Mouse (Mus musculus): Measurements from ENCODE around the gene Lgr6.
A peak's percentile ranks its signal among the peaks of the same experiment; 100 is the strongest.
"Not testable (repeated sequence)": the region's sequence is repeated elsewhere in the genome, so short reads cannot be mapped to it uniquely, and the experiment has no call there.

Gene Lgr6

DNA sequence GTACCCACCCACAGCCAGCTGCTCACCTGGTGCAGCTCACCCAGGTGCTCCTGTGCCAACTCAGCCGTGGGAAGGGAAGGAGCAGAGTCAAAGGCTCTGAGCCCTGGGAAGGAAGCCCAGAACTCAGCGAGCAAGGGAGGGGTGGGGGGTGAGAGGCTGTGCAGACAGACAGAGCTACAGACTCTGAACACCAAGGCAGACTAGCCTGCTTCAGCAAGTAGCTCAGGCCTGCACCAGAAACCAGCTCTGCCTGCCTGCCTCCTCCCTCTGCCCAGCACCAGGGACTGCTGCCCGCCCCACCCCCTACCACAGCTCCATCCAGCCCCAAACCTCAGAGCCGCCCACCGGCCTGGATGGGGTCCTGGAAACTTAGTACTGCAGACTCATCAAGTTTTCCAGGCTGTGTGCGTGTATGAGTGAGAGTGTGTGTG is 22.9 kb upstream of the Lgr6 start:
- no peak for DNase-seq

DNA sequence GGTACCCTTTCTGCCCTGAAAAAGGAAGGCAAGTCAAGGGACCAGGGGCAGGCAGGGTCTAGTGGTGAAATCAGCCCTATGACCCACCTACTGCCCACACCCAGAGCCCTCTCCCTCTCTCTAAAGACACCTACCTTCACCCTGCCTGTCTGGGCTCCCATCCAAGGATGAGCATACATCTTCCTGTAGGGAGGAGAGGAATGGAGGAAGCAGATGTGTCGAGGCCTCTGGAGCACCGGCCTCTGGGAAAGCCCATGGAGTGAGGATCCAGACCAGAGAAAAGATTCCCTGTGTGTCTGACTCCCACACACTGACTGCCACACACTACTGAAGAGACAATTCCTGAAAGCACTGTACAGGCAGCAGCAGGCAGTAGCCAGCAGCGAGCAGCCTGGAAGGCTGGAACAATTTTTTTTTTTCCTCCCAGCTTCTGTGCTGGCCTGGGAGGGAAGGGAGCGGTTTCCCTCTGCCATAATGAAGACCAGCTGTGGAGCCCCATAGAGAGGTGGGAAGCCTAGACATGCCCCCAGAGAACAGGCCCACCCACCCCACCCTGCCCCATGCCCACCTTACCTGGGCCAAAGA is 21.5 kb upstream of the Lgr6 start:
- no peak for DNase-seq

DNA sequence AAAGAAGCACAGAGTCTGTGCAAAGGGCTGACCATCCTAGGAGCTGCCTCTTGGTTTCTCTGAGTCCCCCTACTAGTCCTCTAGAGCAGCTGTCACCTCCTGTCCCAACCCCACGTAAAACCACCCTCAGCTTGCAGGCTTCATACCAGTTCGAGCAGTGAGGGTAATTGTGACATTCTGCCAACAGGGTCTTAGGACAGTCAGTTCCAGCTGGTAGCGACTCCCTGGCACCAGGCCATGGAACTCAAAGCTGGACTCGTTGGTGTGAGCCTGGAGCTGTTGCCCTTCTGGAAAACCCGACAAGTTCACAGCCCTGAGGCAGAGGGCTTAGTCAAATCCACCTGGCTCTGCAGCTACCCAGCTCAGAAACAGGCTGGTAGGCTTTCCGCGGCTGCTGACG is 20.9 kb upstream of the Lgr6 start:
- peak; percentile 62 to 80 for DNase-seq

DNA sequence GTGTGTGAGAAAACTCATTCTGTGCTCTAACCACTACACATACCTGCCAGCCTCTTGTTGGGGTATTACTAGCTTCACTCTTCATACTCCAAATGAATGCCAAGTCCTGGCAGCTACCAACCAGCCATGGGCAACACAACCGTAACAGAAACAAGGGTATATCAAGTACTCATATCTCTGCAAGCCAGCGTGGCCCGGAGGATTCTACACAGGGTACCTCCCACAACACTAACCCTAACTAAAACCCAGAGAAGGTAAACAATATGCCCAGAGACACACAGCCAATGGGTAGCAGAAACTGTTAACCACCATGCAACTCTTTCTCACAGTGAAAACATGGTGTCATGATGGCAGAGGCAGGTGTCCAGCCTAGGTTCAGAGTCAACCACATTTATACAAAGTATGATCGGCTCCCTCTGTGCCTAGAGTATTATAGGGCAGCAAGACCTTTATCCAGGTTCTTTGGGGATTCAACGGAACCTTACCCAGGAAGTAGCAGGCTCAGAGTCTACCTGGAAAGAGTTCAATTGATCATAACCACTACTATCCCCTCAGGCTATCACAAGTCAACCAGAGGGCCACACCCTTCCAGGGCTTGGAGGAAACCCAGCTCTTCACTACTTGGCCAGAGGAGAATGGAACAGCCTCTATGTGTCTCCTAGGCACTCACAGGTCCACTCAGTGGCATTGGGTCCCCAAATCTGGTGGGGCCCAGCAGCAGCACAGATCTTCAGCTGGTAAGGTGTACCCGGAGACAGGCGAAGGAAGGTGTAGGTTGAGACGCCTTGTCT is 19.7 kb upstream of the Lgr6 start:
- DNase-seq = no peak

DNA sequence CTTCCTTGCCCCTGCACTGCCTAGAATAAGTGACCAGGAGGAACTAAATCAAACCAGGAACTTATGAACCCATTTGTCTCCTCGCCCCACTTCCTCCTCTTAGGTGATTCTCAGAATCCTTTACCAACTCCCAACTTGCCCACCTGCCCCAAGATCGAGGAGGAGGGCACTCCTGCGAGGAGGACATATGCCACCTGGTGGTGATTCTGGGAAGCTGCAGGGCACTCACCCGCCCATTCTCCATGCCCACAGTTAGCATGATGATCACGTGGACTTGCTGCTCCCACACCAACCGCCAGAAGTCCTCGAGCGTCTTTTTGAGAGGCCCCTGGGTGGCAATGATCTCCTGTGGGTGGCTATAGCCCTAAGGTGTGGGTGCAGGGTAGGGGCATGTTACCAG is 7.6 kb upstream of the Lgr6 start:
- peak; percentile 75 to 77 for DNase-seq

DNA sequence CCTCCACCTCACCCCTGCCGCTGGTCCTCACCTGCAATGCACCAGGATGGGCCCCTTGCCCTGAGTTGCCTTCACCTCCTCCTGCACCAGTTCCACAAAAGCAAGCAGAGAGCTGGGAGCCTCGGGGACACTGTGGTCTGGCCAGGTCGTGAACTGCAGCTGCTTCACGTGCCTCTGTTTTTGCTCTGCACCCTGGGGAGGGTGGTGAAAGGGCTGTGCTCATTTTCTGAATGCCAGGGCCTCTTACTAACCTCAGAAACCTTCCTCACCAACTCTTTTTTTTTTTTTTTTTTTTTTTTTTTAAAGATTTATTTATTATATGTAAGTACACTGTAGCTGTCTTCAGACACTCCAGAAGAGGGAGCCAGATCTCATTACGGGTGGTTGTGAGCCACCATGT is 6.2 kb upstream of the Lgr6 start:
- DNase-seq = not testable (repeated sequence)

DNA sequence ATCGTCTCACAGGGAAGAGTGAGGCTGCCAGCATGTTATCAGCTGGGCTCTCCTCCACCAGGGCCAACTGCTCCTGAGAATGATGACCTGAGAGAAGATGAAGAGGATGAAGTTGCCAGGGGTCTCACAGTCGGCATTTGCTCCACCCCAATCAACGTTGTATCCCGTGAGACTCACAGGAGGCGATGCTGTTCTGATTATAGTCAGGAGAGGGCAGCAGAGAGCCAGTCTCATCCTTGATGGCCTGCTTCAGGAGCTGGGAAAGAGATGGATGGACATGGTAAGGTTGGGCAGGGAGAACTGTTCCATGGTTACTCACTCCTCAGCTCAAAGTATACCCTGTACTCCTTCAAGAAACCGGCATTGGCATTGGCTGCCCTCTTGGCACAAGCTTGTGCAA is 5.0 kb upstream of the Lgr6 start:
- DNase-seq = peak; percentile 87 to 92

DNA sequence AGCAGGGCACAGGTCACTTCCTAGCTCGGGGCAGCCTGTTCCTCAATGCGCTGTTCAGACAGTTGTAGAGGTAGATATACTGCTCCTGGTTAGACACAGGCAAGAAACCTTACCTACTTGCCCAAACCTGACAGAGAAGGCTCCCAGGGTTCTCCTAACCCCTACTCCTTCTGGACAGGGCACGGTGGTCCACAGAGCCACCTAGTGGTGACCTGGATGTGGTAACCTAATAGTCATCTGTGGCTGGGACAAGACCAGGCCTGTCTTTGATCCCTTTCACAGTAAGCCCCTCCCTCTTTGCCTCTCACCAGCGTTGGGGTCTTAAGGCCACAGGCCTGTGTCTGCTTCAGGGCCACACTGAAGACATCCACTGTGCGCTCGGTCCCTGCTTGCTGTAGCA is 3.5 kb upstream of the Lgr6 start:
- peak; percentile 66 to 77 for DNase-seq

DNA sequence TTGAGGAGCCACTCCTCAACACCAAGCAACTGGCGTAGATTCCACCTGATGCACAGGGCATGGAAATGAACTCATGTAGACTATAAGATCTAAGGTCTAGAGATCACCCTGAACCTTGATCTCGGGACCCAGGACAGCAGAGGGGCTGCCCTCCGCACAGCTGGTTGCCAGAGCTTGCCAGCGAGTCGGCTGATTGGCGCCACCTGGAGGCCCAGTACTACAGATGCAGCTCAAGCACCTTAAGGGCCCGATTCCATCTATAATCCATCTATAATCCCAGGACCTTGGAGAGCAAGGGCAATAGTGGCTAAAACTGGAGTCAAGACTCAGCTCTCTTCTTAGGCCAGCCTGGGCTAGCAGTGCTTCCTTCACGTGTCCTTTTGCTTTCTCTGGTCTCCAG is 875 bp upstream of the Lgr6 start:
- DNase-seq = peak; percentile 68 to 81

DNA sequence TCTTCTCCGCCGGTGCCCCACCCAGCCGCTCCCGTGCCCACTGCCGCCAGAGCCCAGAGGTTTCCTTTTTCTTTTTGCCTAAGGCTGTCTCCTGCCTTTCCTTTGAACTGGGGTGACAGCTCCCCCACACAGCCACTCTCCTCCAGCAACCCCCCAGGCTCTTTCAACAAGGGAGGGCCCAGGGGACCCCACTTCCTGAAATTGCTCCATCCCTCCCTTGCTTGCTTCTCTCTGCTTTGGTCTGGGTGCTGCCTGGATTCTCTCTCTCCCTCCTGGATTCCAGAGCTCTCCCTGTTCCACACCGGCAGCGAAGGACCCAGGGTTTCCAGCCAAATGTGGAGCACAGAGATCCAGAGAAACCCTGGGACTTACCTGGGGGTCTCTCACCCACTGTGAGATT is 4.7 kb downstream of the Lgr6 start:
- DNase-seq = no peak

DNA sequence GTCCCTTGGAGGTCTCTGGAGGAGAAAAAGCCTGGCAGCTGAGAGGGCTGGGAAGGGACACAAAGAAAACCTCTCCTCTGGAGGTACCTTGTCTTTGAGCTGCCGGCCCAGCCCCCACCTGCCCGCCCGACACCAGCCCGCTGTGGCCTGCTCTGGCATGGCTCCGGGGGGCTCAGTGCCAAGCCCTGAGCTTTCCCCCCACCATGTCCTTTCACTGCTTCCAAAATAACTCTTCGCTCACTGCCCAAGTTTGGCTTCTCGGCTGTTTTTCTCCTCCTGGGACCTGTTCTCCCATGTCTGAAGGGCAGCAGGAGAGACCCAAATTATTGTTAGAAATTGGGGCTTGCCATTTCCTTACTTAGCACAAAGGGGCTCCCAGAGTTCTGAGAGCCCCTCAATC is 6.6 kb downstream of the Lgr6 start:
- peak; percentile 77 to 82 for DNase-seq

DNA sequence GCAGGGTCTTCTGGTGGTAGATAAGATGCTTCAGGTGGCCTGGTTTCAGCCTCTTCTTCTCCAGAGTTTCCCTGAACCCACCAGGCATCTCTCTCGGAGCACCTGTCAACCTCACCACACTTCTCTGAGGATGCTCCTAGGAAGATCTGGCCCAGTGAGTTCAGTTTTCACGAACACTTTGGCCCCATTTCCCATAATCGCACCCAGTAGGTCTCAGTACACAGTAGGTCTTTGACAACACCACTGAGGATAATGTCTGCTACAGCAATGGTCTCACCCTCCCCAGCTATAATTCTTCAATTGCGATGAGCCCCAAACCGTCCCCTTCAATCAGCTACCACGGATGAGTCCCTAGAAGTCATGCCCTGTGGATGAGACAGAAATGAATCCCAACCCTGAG is 7.6 kb downstream of the Lgr6 start:
- no peak for DNase-seq

DNA sequence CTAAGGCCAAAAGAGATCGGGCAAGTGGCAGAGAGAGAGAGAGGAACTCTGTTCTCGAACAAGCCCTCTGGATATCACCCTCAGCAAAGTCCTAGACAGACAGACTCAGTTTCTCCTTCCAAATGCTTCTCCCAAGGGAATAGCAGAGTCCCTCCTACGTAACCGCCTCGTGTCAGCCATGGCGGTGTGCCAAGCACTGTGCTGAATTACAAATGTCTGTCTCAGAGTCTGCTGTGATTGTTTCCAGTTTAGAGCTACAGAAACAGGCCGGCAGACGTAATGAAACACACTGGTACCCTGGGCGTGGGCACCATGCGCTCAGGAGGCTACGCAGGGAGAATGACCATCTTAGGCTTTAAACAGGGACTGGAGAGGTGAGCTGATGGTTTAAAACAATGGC is 8.8 kb downstream of the Lgr6 start:
- DNase-seq = no peak

DNA sequence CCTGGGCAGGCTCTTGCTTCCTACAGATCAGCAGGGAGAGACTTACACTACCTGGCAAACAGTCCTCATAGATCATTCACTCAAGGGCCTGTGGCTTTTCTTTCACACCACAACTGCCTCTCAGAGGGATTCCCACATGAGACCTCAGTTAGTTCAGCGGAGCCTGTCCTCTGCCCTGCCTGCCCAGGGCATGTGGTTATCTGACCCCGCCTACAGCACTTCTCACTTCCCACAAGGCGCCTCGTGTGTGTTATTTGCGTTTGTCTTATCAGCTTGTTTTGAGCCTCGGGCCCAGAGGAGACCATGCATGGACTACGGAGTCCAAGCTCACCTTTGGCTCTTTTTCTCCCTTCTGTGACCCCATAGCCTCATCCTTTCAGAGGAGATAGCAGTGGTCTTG is 9.9 kb downstream of the Lgr6 start:
- no peak for DNase-seq

DNA sequence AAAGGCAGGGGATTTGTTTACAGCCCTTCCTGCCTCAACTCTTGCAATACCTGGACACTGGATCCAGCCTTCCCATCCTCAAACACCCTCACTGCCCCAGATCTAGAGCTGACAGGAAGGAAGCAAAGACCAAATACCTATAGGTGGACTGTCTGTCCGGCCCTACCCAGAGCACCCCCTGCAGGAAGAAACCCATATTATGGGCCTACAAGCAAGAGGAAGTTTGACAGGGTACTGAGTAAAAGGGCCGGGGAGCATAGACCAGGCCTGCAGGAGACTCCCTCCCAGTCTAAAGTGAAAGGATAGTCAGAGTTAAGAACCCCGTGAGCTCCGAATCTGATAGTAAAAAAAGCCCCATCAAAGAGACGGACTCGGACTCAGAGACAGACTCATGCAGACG is 10.4 kb downstream of the Lgr6 start:
- no peak for DNase-seq

DNA sequence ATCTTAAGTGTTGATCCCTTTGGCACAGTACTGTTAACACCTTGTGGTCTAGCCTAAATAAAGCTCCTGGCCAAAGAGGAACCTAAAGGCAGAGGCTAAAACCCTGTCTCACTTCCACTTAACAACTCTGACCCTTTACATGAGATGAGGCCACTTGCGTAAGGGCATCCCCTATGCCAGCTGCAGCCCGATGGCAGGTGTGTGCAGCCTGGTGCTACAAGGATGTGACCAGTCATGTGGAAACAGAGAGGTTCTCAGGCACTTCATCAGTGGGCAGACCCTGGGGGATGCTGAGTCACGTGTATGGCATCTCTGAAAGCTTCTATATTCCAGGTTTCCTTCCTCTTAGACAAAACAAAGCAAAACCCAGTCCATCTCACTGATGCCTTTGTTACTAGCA is 14.2 kb downstream of the Lgr6 start:
- no peak for DNase-seq

DNA sequence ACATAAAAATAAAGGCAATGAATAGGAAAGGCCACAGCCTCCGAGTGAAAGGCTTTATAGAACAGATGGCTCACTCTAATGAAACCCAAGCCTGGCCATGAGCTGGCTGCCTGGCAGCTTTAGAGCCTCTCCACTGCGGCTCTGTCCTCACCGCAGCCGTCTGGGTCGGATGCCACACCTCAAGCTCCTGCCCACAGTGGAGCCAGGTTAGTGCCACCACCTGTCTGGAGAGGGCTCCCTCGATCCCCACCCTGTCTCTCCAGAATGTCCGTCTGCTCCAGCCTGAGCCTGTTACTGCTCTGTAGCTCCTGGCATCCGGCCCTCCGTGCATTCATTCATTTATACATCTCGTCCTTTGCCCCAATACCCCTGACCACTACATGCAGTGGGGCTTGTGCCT is 15.4 kb downstream of the Lgr6 start:
- DNase-seq = peak; percentile 71 to 72

DNA sequence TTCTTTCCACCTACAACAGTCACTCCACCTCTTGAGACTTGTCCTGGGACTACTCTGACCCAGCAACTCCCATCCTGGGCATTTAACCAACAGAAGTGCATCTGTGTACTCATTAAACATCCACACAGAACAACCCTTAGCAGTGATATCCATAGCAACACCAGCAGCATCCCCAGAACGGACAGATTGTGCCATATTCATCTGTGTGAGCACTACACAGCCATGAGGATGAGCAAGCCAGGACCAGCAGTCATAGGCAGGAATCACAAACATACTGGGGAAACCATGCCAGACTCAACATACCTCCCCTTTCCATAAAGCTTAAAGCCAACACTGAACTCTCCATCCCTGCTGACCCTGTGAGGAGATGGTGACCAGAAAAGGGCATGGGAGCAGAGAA is 17.7 kb downstream of the Lgr6 start:
- DNase-seq = no peak

DNA sequence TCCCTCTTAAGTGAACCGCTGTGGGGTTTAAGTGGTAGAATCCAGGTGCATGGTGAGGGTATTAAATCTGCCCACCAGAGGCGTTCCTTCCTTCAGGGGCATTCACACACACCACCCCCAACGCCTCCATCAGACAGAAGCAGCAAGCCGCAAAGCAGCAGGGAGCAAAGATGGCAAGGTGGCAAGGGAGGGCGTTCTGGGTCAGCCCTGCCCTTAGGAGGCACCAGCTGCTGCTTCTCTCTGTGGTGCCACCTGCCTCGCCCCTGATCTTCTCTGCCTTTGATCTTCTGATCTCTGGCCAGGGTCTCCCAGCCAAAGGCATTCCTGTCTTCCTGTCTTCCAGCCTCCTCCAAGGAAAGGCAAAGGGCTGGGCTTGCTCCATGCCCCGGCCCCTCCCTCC is 19.1 kb downstream of the Lgr6 start:
- DNase-seq = no peak

DNA sequence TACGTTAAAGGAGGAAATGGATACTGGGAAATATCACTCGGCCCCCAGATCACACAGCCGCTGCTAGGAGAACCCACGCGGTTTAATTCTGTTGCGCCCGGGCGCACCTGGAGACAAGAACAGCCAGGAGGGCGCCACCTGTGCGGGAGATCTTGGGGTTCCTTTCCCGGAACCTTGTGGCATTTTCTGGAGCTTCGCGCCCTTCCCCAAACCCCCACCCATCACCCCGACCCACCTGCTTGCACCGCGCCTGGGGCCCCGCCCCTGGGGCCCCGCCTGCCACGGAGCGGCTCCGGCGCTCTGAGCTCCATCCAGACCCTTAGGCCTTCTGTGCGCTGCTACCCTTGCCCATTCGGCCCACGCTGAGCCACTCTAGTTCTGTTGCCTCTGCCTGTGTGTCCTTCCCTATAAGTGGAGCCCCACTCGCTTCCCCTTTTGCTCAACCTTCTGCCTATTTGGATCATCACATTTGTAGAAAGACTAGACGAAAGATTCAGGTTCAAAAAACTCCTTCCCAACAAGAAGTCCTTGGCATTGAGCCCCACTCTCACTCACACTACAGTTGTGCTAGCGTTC is 19.7 kb downstream of the Lgr6 start:
- DNase-seq = no peak

DNA sequence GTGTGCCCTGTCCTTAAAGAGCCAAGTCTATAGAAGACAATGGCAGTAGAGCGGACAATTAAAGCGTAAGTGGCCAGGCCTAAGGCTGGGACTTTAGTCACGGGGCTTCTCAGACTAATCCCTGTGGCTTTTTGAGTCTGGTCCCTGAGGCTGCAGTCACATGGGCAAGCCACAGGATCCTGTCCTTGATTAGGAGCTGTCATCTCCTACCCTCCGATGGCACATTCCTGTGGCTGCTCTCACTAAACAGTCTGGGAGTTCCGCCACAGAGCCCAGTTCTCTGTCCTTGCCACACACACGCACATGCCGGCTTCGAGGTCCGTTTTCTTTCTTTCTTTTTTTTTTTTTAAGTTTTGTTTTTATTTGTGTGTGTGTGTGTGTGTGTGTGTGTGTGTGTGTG is 21.6 kb downstream of the Lgr6 start:
- DNase-seq = no peak

DNA sequence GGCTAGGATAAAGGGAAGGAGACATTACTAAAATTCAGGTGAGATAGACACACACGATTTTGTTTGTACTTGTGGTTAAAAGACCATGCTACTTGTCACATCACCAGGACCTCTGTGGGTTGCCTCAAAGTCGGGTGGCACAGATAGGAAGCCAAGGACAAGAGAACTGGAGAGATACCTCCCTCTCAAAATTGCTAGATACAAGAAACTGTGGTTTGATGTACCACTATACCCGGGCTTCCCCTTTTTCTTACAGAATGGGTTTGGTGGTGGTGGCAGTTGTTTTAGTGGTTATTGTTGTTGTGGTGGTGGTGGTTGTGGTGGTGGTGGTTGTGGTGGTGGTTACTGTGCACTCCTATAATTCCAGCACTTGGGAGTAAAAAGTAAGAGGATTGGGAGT is 22.8 kb downstream of the Lgr6 start:
- DNase-seq = no peak

DNA sequence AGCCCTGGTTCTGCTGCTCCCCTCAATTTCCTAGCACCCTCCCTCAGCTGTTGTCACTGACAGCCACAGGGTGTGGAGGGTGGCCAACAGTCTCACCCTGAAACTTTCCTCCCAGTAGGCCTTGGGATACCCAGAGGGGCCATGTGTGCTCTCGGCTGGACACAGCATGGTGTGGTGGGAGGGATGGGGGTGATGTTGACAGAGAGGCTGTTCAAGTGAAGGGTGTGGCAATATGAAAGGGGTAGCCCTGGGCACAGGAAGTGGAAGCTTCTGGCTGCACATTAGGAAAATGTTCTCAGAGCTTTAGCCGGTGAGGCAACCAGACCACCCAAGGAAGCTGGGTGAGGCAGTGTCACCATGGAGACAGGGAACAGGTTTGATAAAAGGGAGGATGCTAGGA is 26.1 kb downstream of the Lgr6 start:
- DNase-seq = no peak

DNA sequence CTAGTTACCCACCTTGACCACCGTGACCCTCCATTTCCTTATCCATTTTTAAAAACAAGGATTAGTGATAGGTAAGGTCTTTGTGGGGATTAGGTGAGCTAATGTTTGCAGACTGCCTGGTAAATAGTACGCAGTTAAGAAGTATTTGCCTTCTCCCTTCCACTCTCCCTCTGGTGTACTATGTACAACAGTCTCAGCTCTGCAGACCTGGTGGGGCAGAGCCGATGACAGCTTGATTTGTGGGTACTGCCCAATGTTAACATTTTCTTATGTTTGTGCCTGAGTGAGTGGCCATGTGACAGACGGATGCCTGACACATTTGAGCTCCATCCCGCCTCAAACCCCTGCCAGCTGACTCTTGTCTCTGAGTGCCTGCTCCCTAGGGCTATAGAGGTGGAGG is 28.6 kb downstream of the Lgr6 start:
- DNase-seq = no peak

DNA sequence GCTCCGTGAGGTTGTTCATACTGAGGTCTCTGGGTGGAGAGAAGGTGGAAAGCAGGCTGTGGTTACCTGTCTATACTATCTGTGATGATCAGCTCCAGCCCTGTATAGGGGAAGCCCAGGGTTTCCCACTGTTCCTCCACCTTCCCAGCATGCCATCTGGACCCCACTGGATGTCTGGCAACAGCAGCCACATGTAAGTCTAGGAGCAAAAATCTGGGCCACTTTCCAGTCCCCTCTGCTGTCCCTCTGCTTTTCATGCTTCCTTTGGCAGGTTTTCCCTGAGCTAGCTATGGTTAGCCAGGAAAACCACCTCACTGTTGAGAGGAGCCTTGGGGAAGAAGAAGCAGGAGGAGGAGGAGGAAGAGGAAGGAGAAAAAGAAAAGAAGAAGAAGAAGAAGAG is 29.8 kb downstream of the Lgr6 start:
- peak; percentile 38 to 42 for DNase-seq

Data from cerebellum, postnatal 14 days (tissue).